Mouse (Mus musculus) kidney, postnatal 0 days (tissue): ENCODE results near the gene Epha2. TPM values are rescaled to one million over a fixed set of nuclear protein-coding genes. Genes with fewer than 3 reads are reported as not detected.

ENCODE experiments used
- ATAC-seq: fragments of 200-750 bp; cut with Nextera tagmentation; replicated peaks from 2 replicates; pipeline ENCODE4 v1.8.0; 2017; ENCODE audit warnings: low read depth, moderate number of reproducible peaks, moderate TSS enrichment, moderate library complexity; ENCODE audit not compliant: low FRiP score
- DNase-seq: peaks from one replicate; pipeline ENCODE4 v3.0.0-alpha.2; 2016; ENCODE audit warnings: low spot score
- H3K27ac ChIP-seq: fragments of 300-500 bp; sonication (generic); 2 replicates; pipeline ENCODE4 v1.5.1; 2014; ENCODE audit warnings: mild to moderate bottlenecking
- H3K27me3 ChIP-seq: fragments of 300-500 bp; sonication (generic); 2 replicates; pipeline ENCODE4 v1.6.1; 2014; ENCODE audit warnings: low read length, mixed read lengths; ENCODE audit not compliant: insufficient read depth
- H3K36me3 ChIP-seq: fragments of 300-500 bp; sonication (generic); 2 replicates; pipeline ENCODE4 v1.6.1; 2014; ENCODE audit warnings: low read length, mixed read lengths; ENCODE audit not compliant: insufficient read depth
- H3K4me1 ChIP-seq: fragments of 300-500 bp; sonication (generic); replicated peaks from 2 replicates; pipeline ENCODE4 v1.6.1; 2014; ENCODE audit warnings: antibody characterized with exemption, low read length, mixed read lengths; ENCODE audit not compliant: insufficient read depth
- H3K4me2 ChIP-seq: fragments of 300-500 bp; sonication (generic); 2 replicates; pipeline ENCODE4 v1.6.1; 2014; ENCODE audit warnings: mild to moderate bottlenecking, low read length, moderate library complexity, mixed read lengths
- H3K4me3 ChIP-seq: fragments of 300-500 bp; sonication (generic); replicated peaks from 2 replicates; pipeline ENCODE4 v1.5.1; 2014; ENCODE audit warnings: low read depth, low read length
- H3K9ac ChIP-seq: fragments of 300-500 bp; sonication (generic); 2 replicates; pipeline ENCODE4 v1.6.1; 2014; ENCODE audit warnings: low read depth, low read length
- H3K9me3 ChIP-seq: fragments of 300-500 bp; sonication (generic); replicated peaks from 2 replicates; pipeline ENCODE4 v1.6.1; 2016; ENCODE audit warnings: low read length, inconsistent platforms, mixed read lengths
- CTCF ChIP-seq: IDR thresholded peaks from 2 replicates; pipeline ENCODE4 v1.5.1; 2016; ENCODE audit warnings: antibody characterized with exemption, low read depth, mild to moderate bottlenecking, moderate library complexity
- WGBS: fragments of 180-500 bp; shearing (Covaris S2); extraction: QIAGEN DNeasy Blood & Tissue Kit; methylation state at CpG from one replicate; pipeline ENCODE4 v1.1.7; 2014; 5-methylcytosine and 5-hydroxymethylcytosine counted together
- polyA plus RNA-seq: library from polyadenylated mRNA; unstranded; fragments of >200 nt; fragmentation: Nextera tagmentation; extraction: Ambion mirVana; gene quantifications from 2 replicates; pipeline ENCODE4 v1.2.1, GENCODE M21; 2015

The Epha2 gene
- polyA plus RNA-seq, 1 experiment from 2014 or later: 5.6 TPM

- Histone ChIP-seq H3K4me2 (no peak overlapping the region), H3K4me3 (no peak overlapping the region), H3K9me3 (no peaks in the 10 kb centered on the region), H3K4me1 (peaks cover 7% of the 10 kb centered on the region; the same call in 1 of the 2 replicates), H3K27ac (no peak overlapping the region), H3K9ac (no peak overlapping the region), H3K36me3 (no peaks in the 10 kb centered on the region), H3K27me3 (no peaks in the 10 kb centered on the region)
- no peak for DNase-seq
- no peak for TF ChIP-seq CTCF
- WGBS: 58% methylated on average over 13 of the region's 13 CpGs
- ATAC-seq: no peak
Observed at GRCm38 (mm10) chr4:141299356-141299755, 1.7 kb upstream of the Epha2 start.

DNA sequence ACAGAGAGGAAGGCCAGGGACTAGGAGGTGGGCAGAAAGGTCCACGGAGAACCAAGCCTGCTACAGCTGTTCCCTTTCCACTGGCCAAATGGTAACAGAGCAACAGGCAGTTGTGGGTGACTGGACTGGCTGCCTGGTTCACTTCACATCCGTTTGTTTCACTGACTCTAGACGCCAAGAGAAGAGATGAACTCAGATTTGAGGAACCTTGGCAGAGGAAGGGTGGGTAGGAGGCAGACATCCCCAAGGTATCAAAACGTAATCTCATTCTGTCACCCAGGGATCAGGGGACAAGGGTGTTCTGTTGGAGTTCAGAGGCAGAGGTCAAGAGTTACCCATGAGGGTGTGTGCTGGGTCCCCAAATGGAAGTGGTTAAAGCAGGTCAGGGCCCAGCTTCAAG lies 844 bp upstream of the Epha2 start:
- no peaks in the 10 kb centered on the region for H3K9me3 ChIP-seq
- H3K4me1 ChIP-seq: peaks cover 10% of the 10 kb centered on the region; the same call in 1 of the 2 replicates
- H3K9ac ChIP-seq: no peak overlapping the region
- no peak overlapping the region for H3K4me3 ChIP-seq
- no peak overlapping the region for H3K4me2 ChIP-seq
- WGBS: 47% methylated on average over 4 of the region's 4 CpGs
- no peaks in the 10 kb centered on the region for H3K27me3 ChIP-seq
- TF ChIP-seq CTCF: no peak
- DNase-seq (no peak), ATAC-seq (no peak)
- no peak overlapping the region for H3K27ac ChIP-seq
- no peaks in the 10 kb centered on the region for H3K36me3 ChIP-seq

GRCm38 (mm10) chr4:141301591-141302427 lies 769 bp downstream of the Epha2 start:
- ATAC-seq (0 out of 2 replicates have a peak, but pooled peaks have one; percentile 8), DNase-seq (no peak)
- no peaks in the 10 kb centered on the region for H3K36me3 ChIP-seq
- peak overlapping the region; percentile 89 for H3K4me2 ChIP-seq
- peaks cover 24% of the 10 kb centered on the region for H3K4me1 ChIP-seq
- under 1% methylated on average over 45 of the region's 51 CpGs for WGBS
- H3K9ac ChIP-seq: peak overlapping the region; percentile 81
- H3K27me3 ChIP-seq: no peaks in the 10 kb centered on the region
- no peak for TF ChIP-seq CTCF
- no peaks in the 10 kb centered on the region for H3K9me3 ChIP-seq
- peak overlapping the region; percentile 63 for H3K27ac ChIP-seq
- peak overlapping the region; percentile 70 for H3K4me3 ChIP-seq

- Histone ChIP-seq H3K4me1 (peaks cover 25% of the 10 kb centered on the region), H3K9ac (peak overlapping the region; percentile 81), H3K4me3 (peak overlapping the region; percentile 70), H3K27ac (peak overlapping the region; percentile 63), H3K4me2 (peak overlapping the region; percentile 89), H3K27me3 (no peaks in the 10 kb centered on the region), H3K36me3 (0 out of 2 replicates have a peak, but pooled peaks cover 3% of the 10 kb centered on the region), H3K9me3 (no peaks in the 10 kb centered on the region)
- ATAC-seq: no peak
- TF ChIP-seq CTCF: no peak
- DNase-seq: peak; percentile 42
- 15% methylated on average over 27 of the region's 27 CpGs for WGBS
Observed at GRCm38 (mm10) chr4:141302428-141303401, 1.7 kb downstream of the Epha2 start.

- Histone ChIP-seq H3K36me3 (peaks cover 6% of the 10 kb centered on the region; the same call in 1 of the 2 replicates), H3K4me3 (peak overlapping the region; percentile 70; the same call in 1 of the 2 replicates), H3K9me3 (no peaks in the 10 kb centered on the region), H3K4me1 (peaks cover 25% of the 10 kb centered on the region), H3K27ac (peak overlapping the region; percentile 63), H3K9ac (peak overlapping the region; percentile 28), H3K4me2 (peak overlapping the region; percentile 89), H3K27me3 (no peaks in the 10 kb centered on the region)
- ATAC-seq (peak; percentile 30), DNase-seq (peak; percentile 93)
- no peak for TF ChIP-seq CTCF
- WGBS: 28% methylated on average over 7 of the region's 7 CpGs
Observed at GRCm38 (mm10) chr4:141303402-141304222, 2.6 kb downstream of the Epha2 start.
